Mouse (Mus musculus) limb, embryonic 10.5 days (tissue): ENCODE measurements around the gene Bckdha. TPM values are rescaled to one million over a fixed set of nuclear protein-coding genes. Genes with fewer than 3 reads are reported as not detected.

Experiments used
- DNase-seq: peaks from one replicate; pipeline ENCODE4 v3.0.0-alpha.2; 2017; ENCODE audit warnings: low spot score
- H3K27ac ChIP-seq: fragments of 300-500 bp; sonication (generic); 2 replicates; pipeline ENCODE4 v1.5.1; 2016; ENCODE audit warnings: mild to moderate bottlenecking
- H3K27me3 ChIP-seq: fragments of 300-500 bp; sonication (generic); 2 replicates; pipeline ENCODE4 v1.6.1; 2016; ENCODE audit warnings: low read depth, mild to moderate bottlenecking; ENCODE audit not compliant: poor library complexity, severe bottlenecking
- H3K36me3 ChIP-seq: fragments of 300-500 bp; sonication (generic); 2 replicates; pipeline ENCODE4 v1.6.1; 2016; ENCODE audit warnings: mild to moderate bottlenecking, moderate library complexity
- H3K4me1 ChIP-seq: fragments of 300-500 bp; sonication (generic); 2 replicates; pipeline ENCODE4 v1.6.1; 2016
- H3K4me3 ChIP-seq: fragments of 300-500 bp; sonication (generic); 2 replicates; pipeline ENCODE4 v1.5.1; 2016; ENCODE audit warnings: mild to moderate bottlenecking, moderate library complexity
- H3K9me3 ChIP-seq: fragments of 300-500 bp; sonication (generic); replicated peaks from 2 replicates; pipeline ENCODE4 v1.6.1; 2016; ENCODE audit warnings: mild to moderate bottlenecking
- WGBS: fragments of 180-500 bp; shearing (Covaris S2); methylation state at CpG from one replicate; pipeline ENCODE4 v1.1.7; 2016; 5-methylcytosine and 5-hydroxymethylcytosine counted together
- polyA plus RNA-seq: library from polyadenylated mRNA; unstranded; fragments of >200 nt; fragmentation: Nextera tagmentation; extraction: Ambion mirVana; gene quantifications from 2 replicates; pipeline ENCODE4 v1.2.1, GENCODE M21; 2016

The Bckdha gene
- polyA plus RNA-seq: 63.0 and 66.4 TPM in 2 replicates

DNA sequence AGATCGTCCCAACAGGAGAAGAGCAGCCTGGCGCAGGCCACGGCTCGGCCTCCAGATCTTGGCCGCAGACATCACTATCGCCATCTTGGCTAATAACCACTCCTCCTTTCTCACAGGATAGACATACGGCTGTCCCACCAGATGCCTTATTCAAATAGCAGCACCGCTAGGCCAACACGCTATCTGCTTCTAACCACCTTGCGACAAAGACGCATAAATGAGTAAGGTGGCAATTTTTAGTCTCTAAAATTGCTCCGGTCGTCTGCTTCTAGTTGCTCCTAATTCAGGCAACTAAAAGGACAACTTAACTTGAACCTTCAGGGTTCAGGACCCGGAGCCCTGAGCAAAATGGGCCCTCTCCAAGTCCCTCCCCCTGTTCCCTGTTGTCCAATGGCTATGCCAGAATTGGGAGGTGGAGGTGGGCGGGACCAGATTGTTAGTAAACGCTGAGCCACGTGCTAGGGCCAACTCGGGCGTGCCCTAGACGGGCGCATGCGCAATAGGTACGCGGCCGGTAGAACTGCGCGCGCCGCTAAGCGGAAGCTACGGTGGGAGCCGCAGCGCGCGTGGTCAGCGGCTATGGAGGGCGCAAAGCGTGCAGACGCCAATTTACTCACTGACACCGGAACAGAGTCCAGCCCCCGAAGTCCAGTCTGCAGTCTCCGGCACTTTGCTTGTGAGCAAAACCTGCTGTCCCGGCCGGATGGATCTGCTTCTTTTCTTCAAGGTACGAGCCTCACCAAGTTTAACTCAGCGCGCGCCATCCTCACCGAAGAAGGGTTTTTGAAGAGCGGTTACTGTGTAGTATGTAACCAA, at the start of gene Bckdha, which contains the start of gene Exosc5:
TSS of gene Bckdha (minus strand) at position 325 of the 816 bp plus-strand sequence.
TSS of gene Exosc5 (plus strand) at position 508 of the 816 bp plus-strand sequence.
- Histone ChIP-seq H3K4me3 (peak within 1 kb of the TSS; percentile 68), H3K27ac (peak within 1 kb of the TSS; percentile 95), H3K4me1 (peaks cover 21% of the 10 kb centered on the region), H3K36me3 (peaks cover 30% of the 10 kb centered on the region), H3K27me3 (no peaks in the 10 kb centered on the region), H3K9me3 (no peaks in the 10 kb centered on the region)
- under 1% methylated on average over 50 of the region's 50 CpGs for WGBS
- DNase-seq: peak; percentile 98

DNA sequence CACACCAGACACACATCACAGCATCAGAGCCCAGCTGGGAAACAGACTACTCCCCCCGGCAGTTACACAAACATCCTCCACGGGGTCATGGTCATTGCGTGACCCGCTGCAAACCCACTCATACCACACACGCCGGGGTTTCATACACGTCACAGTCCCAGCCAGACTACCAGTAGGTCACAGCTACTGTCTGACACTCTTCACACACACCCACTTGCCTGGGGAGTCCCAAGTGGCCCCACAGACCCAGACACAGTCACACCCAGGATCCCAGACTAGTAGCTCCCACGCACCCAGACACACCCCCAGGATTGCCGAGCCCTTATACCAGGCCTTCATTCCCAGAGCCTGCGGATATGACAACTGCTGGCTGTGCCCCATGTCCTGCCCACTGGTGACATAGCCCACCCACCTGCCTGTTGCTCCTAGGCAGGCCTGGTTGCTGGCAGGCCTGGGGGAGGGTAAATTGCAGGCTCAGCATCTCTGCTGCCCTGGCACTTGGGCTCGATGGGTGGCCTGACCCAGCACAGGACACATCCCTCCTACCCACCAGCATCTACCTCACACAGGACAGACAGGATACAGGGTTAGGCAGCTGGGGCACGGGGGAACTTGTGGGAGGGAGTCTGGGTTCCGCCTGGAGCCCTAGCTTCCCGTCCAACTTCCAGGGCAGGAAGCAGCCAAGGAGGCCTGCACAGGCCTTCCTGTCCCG, 49.0 kb upstream of the Bckdha start:
- Histone ChIP-seq H3K27ac (peak overlapping the region; percentile 69), H3K36me3 (peaks cover 7% of the 10 kb centered on the region), H3K4me3 (no peak overlapping the region), H3K4me1 (peaks cover 73% of the 10 kb centered on the region), H3K27me3 (peaks cover 29% of the 10 kb centered on the region), H3K9me3 (no peaks in the 10 kb centered on the region)
- no peak for DNase-seq
- 64% methylated on average over 15 of the region's 15 CpGs for WGBS

DNA sequence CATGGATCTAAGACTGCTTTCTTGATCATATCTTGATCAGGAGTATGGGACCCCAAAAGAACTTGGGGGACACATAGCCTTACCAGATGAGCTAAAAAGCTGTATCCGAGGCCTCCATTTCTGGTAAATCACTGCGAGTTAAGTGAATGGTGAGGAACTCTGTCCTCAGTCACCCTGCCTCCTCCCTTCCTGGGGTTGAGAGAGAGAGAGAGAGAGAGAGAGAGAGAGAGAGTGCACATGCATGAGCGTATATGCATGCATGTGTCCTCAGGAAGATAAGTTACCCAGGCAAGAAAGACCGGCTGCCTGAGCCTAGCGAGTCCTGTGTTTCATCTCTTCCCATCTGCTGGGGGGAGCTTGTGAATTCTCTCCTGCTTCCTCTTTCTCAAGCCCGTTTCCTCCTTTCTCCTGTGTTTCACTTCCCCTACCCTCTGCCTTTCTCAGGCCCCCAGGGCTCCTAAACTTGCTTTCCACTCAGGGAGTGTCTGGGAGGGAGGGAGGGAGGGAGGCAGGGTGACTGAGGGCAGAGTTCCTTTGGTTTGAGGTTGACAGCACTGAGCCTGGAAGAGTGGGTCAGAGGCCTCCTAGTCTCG, 47.9 kb upstream of the Bckdha start:
- Histone ChIP-seq H3K9me3 (no peaks in the 10 kb centered on the region), H3K36me3 (no peaks in the 10 kb centered on the region), H3K4me1 (peaks cover 62% of the 10 kb centered on the region), H3K27me3 (peaks cover 29% of the 10 kb centered on the region), H3K27ac (peak overlapping the region; percentile 37; the same call in 1 of the 2 replicates), H3K4me3 (no peak overlapping the region)
- 59% methylated on average over 7 of the region's 7 CpGs for WGBS
- DNase-seq: no peak

DNA sequence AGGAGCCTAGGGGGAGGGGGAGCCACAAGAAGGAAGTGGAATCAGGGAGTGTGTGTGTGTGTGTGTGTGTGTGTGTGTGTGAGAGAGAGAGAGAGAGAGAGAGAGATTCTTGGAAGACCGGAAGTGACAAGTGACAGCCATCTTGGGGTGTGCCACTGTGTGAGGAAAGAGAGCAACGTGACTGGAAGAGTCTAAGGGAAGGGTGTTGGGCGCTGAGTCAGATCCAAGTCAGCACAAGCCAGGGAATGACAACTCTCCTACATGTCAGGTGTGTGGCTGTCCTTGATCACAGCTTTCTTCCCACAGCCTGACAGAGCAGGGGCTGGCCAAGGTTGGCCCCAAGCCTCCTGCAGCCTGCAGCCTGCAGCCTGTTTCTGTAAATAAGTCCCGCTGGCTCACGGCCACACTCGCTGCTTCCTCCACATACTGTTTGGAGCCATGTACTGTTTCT, 47.0 kb upstream of the Bckdha start:
- Histone ChIP-seq H3K4me3 (no peak overlapping the region), H3K36me3 (no peaks in the 10 kb centered on the region), H3K27ac (no peak overlapping the region), H3K9me3 (no peaks in the 10 kb centered on the region), H3K4me1 (peaks cover 54% of the 10 kb centered on the region), H3K27me3 (peaks cover 29% of the 10 kb centered on the region)
- WGBS: 66% methylated on average over 6 of the region's 6 CpGs
- DNase-seq: no peak

DNA sequence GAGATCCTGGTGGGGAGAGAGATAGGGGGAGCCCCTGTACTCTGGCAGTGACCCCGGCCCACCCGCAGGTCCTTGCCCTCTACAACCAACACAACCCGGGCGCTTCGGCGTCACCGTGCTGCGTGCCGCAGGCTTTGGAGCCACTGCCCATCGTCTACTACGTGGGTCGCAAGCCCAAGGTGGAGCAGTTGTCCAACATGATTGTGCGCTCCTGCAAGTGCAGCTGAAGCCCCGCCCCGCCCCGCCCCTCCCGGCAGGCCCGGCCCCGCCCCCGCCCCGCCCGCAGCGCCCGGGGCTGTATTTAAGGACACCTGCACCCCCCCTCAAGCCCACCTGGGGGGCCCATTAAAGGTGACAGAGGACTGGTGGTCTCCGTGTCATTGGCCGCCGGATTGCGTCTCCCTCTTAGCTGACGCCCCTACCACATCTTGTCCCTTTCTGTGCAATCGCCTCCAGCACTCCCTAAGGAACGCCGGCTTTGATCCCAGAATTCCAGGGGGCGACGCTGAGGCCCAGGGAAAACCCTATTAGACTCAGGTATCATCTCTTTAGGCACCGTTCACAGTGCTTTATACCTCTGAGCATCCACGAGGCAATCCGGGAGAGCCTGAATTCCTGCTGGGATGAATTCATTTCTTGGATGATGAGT, 46.1 kb upstream of the Bckdha start:
- WGBS: 5% methylated on average over 37 of the region's 37 CpGs
- Histone ChIP-seq H3K4me1 (peaks cover 44% of the 10 kb centered on the region), H3K36me3 (no peaks in the 10 kb centered on the region), H3K9me3 (no peaks in the 10 kb centered on the region), H3K27ac (no peak overlapping the region), H3K27me3 (peaks cover 29% of the 10 kb centered on the region), H3K4me3 (peak overlapping the region; percentile 44)
- peak; percentile 61 for DNase-seq

DNA sequence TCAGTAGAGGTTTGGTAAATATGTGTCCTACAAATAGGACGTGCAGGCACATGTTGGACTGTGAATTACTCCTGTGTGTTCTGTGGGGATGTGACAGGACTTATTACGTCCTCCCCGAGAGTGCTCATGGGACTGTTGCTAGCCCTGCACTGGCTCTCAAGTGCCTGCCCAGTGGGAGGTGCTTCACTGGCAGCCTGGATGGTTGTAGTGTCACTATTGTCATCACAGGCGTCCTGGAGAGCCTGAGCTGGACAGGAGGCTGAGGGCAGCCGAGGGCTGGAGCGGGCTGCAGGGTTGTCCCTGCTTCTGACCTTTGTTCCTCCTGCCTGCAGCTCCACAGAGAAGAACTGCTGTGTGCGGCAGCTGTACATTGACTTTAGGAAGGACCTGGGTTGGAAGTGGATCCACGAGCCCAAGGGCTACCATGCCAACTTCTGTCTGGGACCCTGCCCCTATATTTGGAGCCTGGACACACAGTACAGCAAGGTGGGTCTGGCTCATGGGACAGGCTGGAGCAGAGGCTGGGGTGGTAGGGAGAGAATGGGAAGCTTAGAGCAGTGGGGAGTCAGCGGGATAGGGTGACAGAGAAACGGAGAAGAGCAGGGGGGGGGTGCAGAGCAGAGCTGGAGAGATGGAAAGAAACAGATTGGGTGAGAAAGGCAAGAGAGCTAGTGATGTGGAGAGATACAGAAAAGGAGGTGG, 45.2 kb upstream of the Bckdha start:
- Histone ChIP-seq H3K27me3 (peaks cover 29% of the 10 kb centered on the region), H3K4me1 (peaks cover 41% of the 10 kb centered on the region), H3K27ac (no peak overlapping the region), H3K9me3 (no peaks in the 10 kb centered on the region), H3K36me3 (0 out of 2 replicates have a peak, but pooled peaks cover under 1% of the 10 kb centered on the region), H3K4me3 (no peak overlapping the region)
- WGBS: 30% methylated on average over 10 of the region's 10 CpGs
- DNase-seq: no peak

DNA sequence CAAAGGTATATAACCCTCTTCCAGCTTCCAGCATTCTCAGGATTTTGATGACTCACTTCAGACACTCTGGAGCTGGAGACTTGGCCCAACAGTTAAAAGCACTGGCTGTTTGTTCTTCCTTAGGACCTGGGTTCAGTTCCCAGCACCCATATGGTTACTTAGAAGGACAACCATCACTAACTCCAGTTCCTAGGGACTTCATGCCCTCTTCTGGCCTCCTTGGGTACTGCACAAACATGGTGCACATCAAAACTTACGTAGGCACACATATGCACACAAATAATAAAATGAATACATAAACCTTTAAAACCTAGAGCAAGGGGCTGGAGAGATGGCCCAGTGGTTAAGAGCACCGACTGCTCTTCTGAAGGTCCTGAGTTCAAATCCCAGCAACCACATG, 43.6 kb upstream of the Bckdha start:
- no peak overlapping the region for H3K27ac ChIP-seq
- WGBS: 95% methylated on average over 2 of the region's 2 CpGs
- 0 out of 2 replicates have a peak, but pooled peaks cover 4% of the 10 kb centered on the region for H3K36me3 ChIP-seq
- no peak for DNase-seq
- no peaks in the 10 kb centered on the region for H3K9me3 ChIP-seq
- H3K4me3 ChIP-seq: no peak overlapping the region
- H3K4me1 ChIP-seq: peaks cover 26% of the 10 kb centered on the region
- peaks cover 29% of the 10 kb centered on the region for H3K27me3 ChIP-seq

DNA sequence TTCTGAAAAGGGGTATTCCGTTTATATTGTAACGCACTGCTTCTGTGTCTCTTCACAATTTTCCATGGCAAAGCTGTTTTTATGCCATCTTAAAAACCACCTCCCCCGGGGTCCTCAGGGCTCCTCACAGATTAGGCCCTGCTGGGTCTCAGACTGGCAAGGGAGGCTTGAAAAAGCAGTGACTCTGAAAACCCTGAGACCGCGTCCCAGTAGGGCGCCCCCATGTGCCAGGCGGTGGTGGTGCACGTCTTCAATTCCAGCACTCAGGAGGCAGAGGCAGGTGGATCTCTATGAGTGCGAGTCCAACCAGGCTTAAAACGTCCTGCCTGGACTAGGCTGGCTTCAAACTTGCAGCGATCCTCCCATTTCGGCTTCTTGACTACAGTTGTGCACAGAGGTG, 42.0 kb upstream of the Bckdha start:
- Histone ChIP-seq H3K27me3 (peaks cover 25% of the 10 kb centered on the region), H3K27ac (no peak overlapping the region), H3K4me3 (no peak overlapping the region), H3K4me1 (peaks cover 19% of the 10 kb centered on the region), H3K36me3 (0 out of 2 replicates have a peak, but pooled peaks cover 6% of the 10 kb centered on the region), H3K9me3 (no peaks in the 10 kb centered on the region)
- 75% methylated on average over 12 of the region's 12 CpGs for WGBS
- no peak for DNase-seq

DNA sequence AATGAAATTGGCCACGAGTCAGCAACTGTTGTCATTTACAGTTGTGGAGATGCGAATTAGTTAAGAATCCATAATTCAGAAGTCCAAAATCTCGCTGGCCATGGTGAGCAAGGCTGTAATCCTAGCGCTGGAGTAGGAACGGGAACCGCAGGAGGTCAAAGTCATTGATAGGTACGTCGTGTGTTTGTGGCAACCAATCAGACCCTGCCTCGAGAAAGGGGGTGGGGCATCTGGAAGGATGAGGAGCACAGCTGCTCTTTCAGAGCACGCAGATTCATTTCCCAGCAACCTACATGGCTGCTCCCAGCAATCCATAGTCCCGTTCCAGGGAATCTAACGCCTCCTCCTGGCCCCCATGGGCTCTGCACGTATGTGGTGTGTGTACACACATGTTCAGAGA, 41.1 kb upstream of the Bckdha start:
- H3K4me3 ChIP-seq: no peak overlapping the region
- WGBS: 57% methylated on average over 13 of the region's 13 CpGs
- 0 out of 2 replicates have a peak, but pooled peaks cover 6% of the 10 kb centered on the region for H3K36me3 ChIP-seq
- peaks cover 15% of the 10 kb centered on the region for H3K4me1 ChIP-seq
- H3K9me3 ChIP-seq: no peaks in the 10 kb centered on the region
- H3K27ac ChIP-seq: no peak overlapping the region
- peaks cover 16% of the 10 kb centered on the region for H3K27me3 ChIP-seq
- DNase-seq: no peak

DNA sequence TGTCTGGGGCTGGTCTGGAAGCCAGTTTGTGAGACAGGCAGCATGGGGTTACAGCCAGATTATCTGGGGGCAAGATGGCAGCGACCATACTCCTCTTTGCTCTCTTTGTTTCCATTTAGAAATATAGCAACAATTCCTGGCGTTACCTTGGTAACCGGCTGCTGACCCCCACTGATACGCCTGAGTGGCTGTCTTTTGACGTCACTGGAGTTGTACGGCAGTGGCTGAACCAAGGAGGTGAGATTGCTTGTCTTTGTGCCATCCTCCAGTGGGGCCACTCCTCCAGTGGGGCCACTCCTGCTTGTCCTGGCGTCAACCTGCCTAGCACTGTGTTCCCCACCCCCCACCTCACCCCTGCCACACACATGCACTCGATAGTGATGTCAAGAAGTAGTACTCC, 35.3 kb upstream of the Bckdha start:
- no peak overlapping the region for H3K27ac ChIP-seq
- no peaks in the 10 kb centered on the region for H3K9me3 ChIP-seq
- peaks cover 34% of the 10 kb centered on the region for H3K27me3 ChIP-seq
- DNase-seq: no peak
- peaks cover 5% of the 10 kb centered on the region for H3K4me1 ChIP-seq
- 84% methylated on average over 8 of the region's 8 CpGs for WGBS
- 0 out of 2 replicates have a peak, but pooled peaks cover 6% of the 10 kb centered on the region for H3K36me3 ChIP-seq
- H3K4me3 ChIP-seq: no peak overlapping the region

DNA sequence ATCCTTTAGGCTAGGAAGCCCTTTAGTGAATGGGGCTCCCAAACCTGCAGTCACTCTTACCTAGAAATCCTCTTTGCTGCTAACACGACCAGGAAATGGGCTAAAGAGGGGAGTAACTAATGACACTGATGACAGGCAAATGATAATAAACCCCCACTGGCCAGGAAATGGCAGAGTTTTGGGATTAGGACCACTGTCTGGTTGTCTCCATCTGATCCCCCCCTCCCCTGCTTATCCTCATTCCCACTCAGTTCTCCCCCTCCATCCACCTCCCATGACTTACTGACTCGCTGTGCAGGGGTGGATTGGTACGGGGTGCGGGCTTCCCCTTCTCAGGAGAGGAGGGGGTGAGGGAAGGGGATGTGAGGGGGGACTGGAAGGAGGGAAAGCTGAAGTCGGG, 31.3 kb upstream of the Bckdha start:
- Histone ChIP-seq H3K4me3 (peak overlapping the region; percentile 57), H3K27ac (no peak overlapping the region), H3K36me3 (no peaks in the 10 kb centered on the region), H3K4me1 (peaks cover 38% of the 10 kb centered on the region), H3K27me3 (peaks cover 74% of the 10 kb centered on the region), H3K9me3 (no peaks in the 10 kb centered on the region)
- 41% methylated on average over 5 of the region's 5 CpGs for WGBS
- DNase-seq: no peak

DNA sequence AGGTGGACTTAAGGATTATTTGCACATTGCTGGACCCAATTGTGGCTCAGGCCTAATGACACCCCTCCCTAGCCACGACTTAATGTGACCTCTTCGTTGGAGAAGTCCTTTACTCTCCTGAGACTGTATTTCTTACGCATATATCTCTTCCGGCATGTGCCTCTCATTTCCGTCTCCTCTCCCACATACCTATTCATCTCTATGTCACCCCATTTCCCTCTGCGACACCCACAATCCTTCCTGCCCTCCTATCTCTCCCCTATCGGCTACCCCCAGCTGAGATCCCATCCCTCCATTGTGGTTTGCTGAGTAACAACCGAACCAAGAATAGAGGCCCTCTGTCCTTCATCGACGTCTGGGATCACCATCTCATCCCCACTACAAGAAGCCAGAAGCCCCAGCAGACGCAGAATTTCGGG, 30.8 kb upstream of the Bckdha start:
- no peak for DNase-seq
- H3K9me3 ChIP-seq: no peaks in the 10 kb centered on the region
- H3K27me3 ChIP-seq: peaks cover 77% of the 10 kb centered on the region
- 11% methylated on average over 12 of the region's 12 CpGs for WGBS
- no peaks in the 10 kb centered on the region for H3K36me3 ChIP-seq
- peak overlapping the region; percentile 57 for H3K4me3 ChIP-seq
- 0 out of 2 replicates have a peak overlapping the region, but pooled peaks have one; percentile 39 for H3K27ac ChIP-seq
- H3K4me1 ChIP-seq: peaks cover 38% of the 10 kb centered on the region
